Comparison of ENCODE assay signal across 18 mouse cellular contexts in the genomic region with DNA sequence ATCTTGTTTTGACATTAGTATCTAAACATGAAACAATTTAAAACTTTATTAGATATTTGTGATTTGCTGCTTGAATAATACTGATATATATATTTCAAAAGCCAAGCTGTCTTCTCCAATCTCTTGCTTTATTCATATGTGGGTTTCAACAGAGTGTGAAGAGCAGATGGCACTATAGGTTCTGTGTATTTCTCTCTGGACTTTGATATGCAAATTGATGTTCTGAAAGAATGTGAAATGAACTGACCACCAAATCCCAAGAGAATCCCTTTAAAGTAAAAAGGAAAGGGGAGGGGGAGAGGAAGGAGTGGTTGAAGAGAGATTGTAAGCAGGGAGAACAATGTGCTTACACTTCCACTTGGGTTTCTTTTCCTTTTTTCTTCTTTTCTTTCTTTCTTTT.
"Had no signal": no experiment of that assay in that cellular context is flagged by ENCODE, and none has a peak within 500 bp of the region (broad histone marks: within the 10 kb centered on the region; RNA-seq: fewer than 3 reads in every experiment).

No protein-coding gene starts in this region.

- ATAC-seq: liver, embryonic 12.5 days had no signal

- H3K4me2 ChIP-seq: limb, embryonic 13.5 days; liver, embryonic 12.5 days; liver, embryonic 15.5 days; lung, embryonic 15.5 days; neural tube, embryonic 13.5 days had no signal

- H3K9me3 ChIP-seq: limb, embryonic 10.5 days; limb, embryonic 13.5 days; liver, embryonic 12.5 days; liver, embryonic 15.5 days; lung, embryonic 15.5 days; megakaryocyte, embryonic 14.5 days; neural tube, embryonic 13.5 days had no signal

- H3K4me3 ChIP-seq: layer of hippocampus, adult 2 months; limb, embryonic 10.5 days; limb, embryonic 13.5 days; liver, embryonic 12.5 days; liver, embryonic 15.5 days; lung, embryonic 15.5 days; megakaryocyte, embryonic 14.5 days; neural tube, embryonic 13.5 days had no signal

- H3K27ac ChIP-seq: kidney, postnatal 0 days; limb, embryonic 10.5 days; limb, embryonic 13.5 days; liver, embryonic 12.5 days; liver, embryonic 15.5 days; lung, embryonic 15.5 days; neural tube, embryonic 13.5 days had no signal

- DNase-seq: kidney, adult 2 months; kidney, postnatal 25 days; layer of hippocampus, adult 9-11 months; liver; lung, adult 18-20 months; lung, postnatal 10 days; lung, postnatal 36 days; thymus, adult 18-20 months; thymus, postnatal 36 days had no signal

- H3K36me3 ChIP-seq: limb, embryonic 10.5 days; limb, embryonic 13.5 days; liver, embryonic 12.5 days; liver, embryonic 15.5 days; lung, embryonic 15.5 days; neural tube, embryonic 13.5 days had no signal

- H3K9ac ChIP-seq: limb, embryonic 13.5 days; liver, embryonic 12.5 days; liver, embryonic 15.5 days; lung, embryonic 15.5 days; neural tube, embryonic 13.5 days had no signal

- H3K27me3 ChIP-seq: limb, embryonic 13.5 days; liver, embryonic 12.5 days; liver, embryonic 15.5 days; lung, embryonic 15.5 days; megakaryocyte, embryonic 14.5 days; neural tube, embryonic 13.5 days had no signal

- H3K4me1 ChIP-seq: limb, embryonic 10.5 days; liver, embryonic 12.5 days; liver, embryonic 15.5 days; lung, embryonic 15.5 days; megakaryocyte, embryonic 14.5 days; neural tube, embryonic 13.5 days had no signal
